Mouse (Mus musculus): ENCODE measurements around the gene Npepps. TPM values are rescaled to one million over a fixed set of nuclear protein-coding genes. Genes with fewer than 3 reads are reported as not detected.

Gene Npepps
- polyA plus RNA-seq, 1 experiment: 22.3 TPM

DNA sequence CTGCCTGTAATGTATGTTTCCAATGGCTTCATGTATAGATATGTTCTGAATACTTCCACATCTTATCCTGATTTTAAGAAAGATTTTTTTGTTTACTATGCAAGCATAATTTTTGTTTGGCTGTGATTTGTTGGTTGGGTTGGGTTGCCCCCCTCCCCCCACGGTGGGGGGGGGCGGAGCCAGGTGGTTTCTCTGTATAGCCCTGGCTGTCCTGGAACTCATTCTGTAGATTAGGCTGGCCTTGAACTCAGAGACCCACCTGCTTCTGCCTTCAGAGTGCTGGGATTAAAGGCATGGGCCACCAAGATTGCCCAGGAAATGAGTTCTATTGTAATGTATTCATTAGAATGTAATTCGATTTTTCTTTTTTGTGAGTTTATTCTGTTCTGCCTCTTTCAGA lies 91.2 kb downstream of the Npepps start:
- H3K4me3 ChIP-seq (replicated peaks; ENCODE audit: extremely low read depth, low read depth, low read length): no peak overlapping the region
- TF ChIP-seq POLR2A (IDR thresholded peaks at IDR 0.05; ENCODE audit: borderline replicate concordance, extremely low read depth, low read depth, low read length) (no peak), CTCF (IDR thresholded peaks at IDR 0.05; ENCODE audit: insufficient read depth, low read length) (no peak)
- no peak for DNase-seq
- no peaks in the 10 kb centered on the region for H3K4me1 ChIP-seq (ENCODE audit: control insufficient read depth, insufficient read depth, low read length)
- WGBS: 40% methylated on average over 3 of the region's 3 CpGs

- no peak for DNase-seq
- H3K4me3 ChIP-seq (replicated peaks; ENCODE audit: extremely low read depth, low read depth, low read length): peak overlapping the region; percentile 66
- no peaks in the 10 kb centered on the region for H3K4me1 ChIP-seq (ENCODE audit: control insufficient read depth, insufficient read depth, low read length)
- TF ChIP-seq POLR2A (IDR thresholded peaks at IDR 0.05; ENCODE audit: borderline replicate concordance, extremely low read depth, low read depth, low read length) (no peak), CTCF (IDR thresholded peaks at IDR 0.05; ENCODE audit: insufficient read depth, low read length) (no peak)
- WGBS: under 1% methylated on average over 15 of the region's 15 CpGs
Measured at GRCm38 (mm10) chr11:97188643-97188955, 91.8 kb downstream of the Npepps start.

GRCm38 (mm10) chr11:97187764-97188642 lies 92.4 kb downstream of the Npepps start, which contains the start of gene Kpnb1:
TSS of gene Kpnb1 (minus strand) at chr11:97187881.
- TF ChIP-seq CTCF (IDR thresholded peaks at IDR 0.05; ENCODE audit: insufficient read depth, low read length): no peak
- TF ChIP-seq POLR2A (IDR thresholded peaks at IDR 0.05; ENCODE audit: borderline replicate concordance, extremely low read depth, low read depth, low read length): peak; percentile 66
- under 1% methylated on average over 99 of the region's 101 CpGs for WGBS

GRCm38 (mm10) chr11:97186947-97187763 lies 93.3 kb downstream of the Npepps start:
- TF ChIP-seq CTCF (IDR thresholded peaks at IDR 0.05; ENCODE audit: insufficient read depth, low read length) (no peak), POLR2A (IDR thresholded peaks at IDR 0.05; ENCODE audit: borderline replicate concordance, extremely low read depth, low read depth, low read length) (peak; percentile 48; the same call in 1 of the 2 replicates)
- H3K4me1 ChIP-seq (ENCODE audit: control insufficient read depth, insufficient read depth, low read length): no peaks in the 10 kb centered on the region
- DNase-seq: peak; percentile 97
- H3K4me3 ChIP-seq (replicated peaks; ENCODE audit: extremely low read depth, low read depth, low read length): peak overlapping the region; percentile 82
- WGBS: under 1% methylated on average over 60 of the region's 74 CpGs

More at GRCm38 (mm10) chr11:97187764-97188642, 92.4 kb downstream of the Npepps start, which contains the start of gene Kpnb1:
- Histone ChIP-seq H3K4me1 (ENCODE audit: control insufficient read depth, insufficient read depth, low read length) (no peaks in the 10 kb centered on the region), H3K4me3 (replicated peaks; ENCODE audit: extremely low read depth, low read depth, low read length) (peak within 1 kb of the TSS; percentile 82)
- peak; percentile 95 for DNase-seq

DNA sequence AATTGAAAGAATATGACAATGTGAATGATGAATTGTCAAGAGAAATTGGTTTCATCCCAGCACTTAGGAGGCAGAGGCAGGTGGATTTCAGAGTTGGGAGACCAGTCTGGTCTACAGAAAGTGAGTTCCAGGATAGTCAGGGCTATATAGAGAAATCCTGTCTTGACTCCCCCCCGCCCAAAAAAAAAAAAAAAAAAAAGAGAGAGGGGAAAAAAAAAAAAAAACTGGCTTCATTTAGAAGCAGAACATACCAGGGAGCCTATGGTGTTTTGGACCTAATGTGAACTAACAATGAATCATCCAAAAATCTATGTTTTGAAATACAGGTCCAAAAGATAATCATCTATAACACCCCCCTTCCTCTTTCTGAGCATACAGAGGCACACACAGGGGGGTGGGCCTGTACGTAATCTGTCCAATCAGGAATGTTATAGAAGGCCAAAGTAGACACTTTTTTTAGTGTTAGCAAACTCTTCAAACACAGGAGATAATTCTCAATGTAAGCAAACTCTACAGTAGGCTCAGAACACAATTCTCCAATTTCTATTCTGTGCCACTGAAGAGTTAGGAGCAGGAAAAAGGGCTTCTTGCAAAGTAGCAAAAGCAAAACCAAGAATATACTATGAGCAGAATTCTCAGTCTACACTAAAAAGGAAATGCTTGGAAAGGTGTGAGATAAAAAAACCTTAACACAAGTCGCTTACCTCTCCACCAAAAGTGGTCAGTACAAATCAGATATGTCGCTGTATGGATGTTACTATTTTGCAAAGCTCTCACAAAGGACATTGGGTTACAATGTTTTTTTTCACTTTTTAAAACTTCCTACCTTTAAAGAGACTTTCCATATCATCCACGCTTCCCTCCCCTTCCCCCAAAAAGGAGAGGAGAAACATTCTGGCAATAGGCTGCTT lies 94.5 kb downstream of the Npepps start:
- 59% methylated on average over 5 of the region's 5 CpGs for WGBS
- no peak overlapping the region for H3K4me3 ChIP-seq (replicated peaks; ENCODE audit: extremely low read depth, low read depth, low read length)
- no peak for TF ChIP-seq CTCF (IDR thresholded peaks at IDR 0.05; ENCODE audit: insufficient read depth, low read length)
- TF ChIP-seq POLR2A (IDR thresholded peaks at IDR 0.05; ENCODE audit: borderline replicate concordance, extremely low read depth, low read depth, low read length): no peak
- DNase-seq: no peak
- no peaks in the 10 kb centered on the region for H3K4me1 ChIP-seq (ENCODE audit: control insufficient read depth, insufficient read depth, low read length)

GRCm38 (mm10) chr11:97184875-97185274 lies 95.6 kb downstream of the Npepps start:
- TF ChIP-seq POLR2A (IDR thresholded peaks at IDR 0.05; ENCODE audit: borderline replicate concordance, extremely low read depth, low read depth, low read length) (no peak), CTCF (IDR thresholded peaks at IDR 0.05; ENCODE audit: insufficient read depth, low read length) (no peak)
- no peak for DNase-seq
- 68% methylated on average over 5 of the region's 5 CpGs for WGBS
- Histone ChIP-seq H3K4me1 (ENCODE audit: control insufficient read depth, insufficient read depth, low read length) (no peaks in the 10 kb centered on the region), H3K4me3 (replicated peaks; ENCODE audit: extremely low read depth, low read depth, low read length) (no peak overlapping the region)

- WGBS: 92% methylated on average over 3 of the region's 3 CpGs
Measured at GRCm38 (mm10) chr11:97182446-97182845, 98.0 kb downstream of the Npepps start.

DNA sequence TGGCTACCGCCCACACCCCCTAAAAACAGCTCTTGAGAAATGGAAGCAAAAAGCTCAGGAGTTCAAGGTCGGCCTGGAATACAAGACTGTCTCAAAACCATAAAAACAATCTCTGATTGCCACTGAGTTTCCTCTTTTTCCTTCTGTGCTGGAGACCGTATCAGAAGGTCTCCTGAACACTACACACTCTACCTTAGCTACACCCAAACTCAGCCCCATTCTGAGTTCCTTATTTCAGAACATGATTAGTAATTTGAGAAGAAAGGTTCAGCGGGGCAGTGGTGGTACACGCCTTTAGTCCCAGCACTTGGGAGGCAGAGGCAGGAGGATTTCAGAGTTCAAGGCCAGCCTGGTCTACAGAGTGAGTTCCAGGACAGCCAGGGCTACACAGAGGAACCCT lies 99.4 kb downstream of the Npepps start:
- no peak for TF ChIP-seq CTCF (IDR thresholded peaks at IDR 0.05; ENCODE audit: insufficient read depth, low read length)
- TF ChIP-seq POLR2A (IDR thresholded peaks at IDR 0.05; ENCODE audit: borderline replicate concordance, extremely low read depth, low read depth, low read length): no peak
- Histone ChIP-seq H3K4me3 (replicated peaks; ENCODE audit: extremely low read depth, low read depth, low read length) (no peak overlapping the region), H3K4me1 (ENCODE audit: control insufficient read depth, insufficient read depth, low read length) (no peaks in the 10 kb centered on the region)
- no peak for DNase-seq
- WGBS: 70% methylated on average over 5 of the region's 5 CpGs

More at GRCm38 (mm10) chr11:97182446-97182845, 98.0 kb downstream of the Npepps start:
- Histone ChIP-seq H3K4me3 (replicated peaks; ENCODE audit: extremely low read depth, low read depth, low read length) (no peak overlapping the region), H3K4me1 (ENCODE audit: control insufficient read depth, insufficient read depth, low read length) (no peaks in the 10 kb centered on the region)
- TF ChIP-seq CTCF (IDR thresholded peaks at IDR 0.05; ENCODE audit: insufficient read depth, low read length): no peak
- no peak for TF ChIP-seq POLR2A (IDR thresholded peaks at IDR 0.05; ENCODE audit: borderline replicate concordance, extremely low read depth, low read depth, low read length)
- no peak for DNase-seq
